In genomic region chr2:3500886-3501285, GRCm38 (mm10) we compare ENCODE assay signal across 19 mouse cellular contexts. TPM values are rescaled to one million over a fixed set of nuclear protein-coding genes. Genes with fewer than 3 reads are reported as not detected.
"Had no signal": no experiment of that assay in that cellular context is flagged by ENCODE, and none has a peak within 500 bp of the region (broad histone marks: within the 10 kb centered on the region; RNA-seq: fewer than 3 reads in every experiment).

No protein-coding gene starts in this region.

- DNase-seq: kidney, adult 18-20 months; kidney, postnatal 10 days; kidney, postnatal 4 days; lung, adult 2 months; lung, postnatal 4 days; right cerebral cortex, postnatal 4 days; spleen, adult 18-20 months; thymus, postnatal 4 days had no signal

- ATAC-seq: lung, postnatal 0 days; midbrain, embryonic 16.5 days had no signal

- H3K27ac ChIP-seq: layer of hippocampus, adult 2 months; limb, embryonic 10.5 days; liver, embryonic 15.5 days; neural tube, embryonic 15.5 days; stomach, postnatal 0 days had no signal

- H3K27me3 ChIP-seq: liver, embryonic 15.5 days; megakaryocyte, embryonic 14.5 days; neural tube, embryonic 15.5 days had no signal

- H3K9ac ChIP-seq: liver, embryonic 15.5 days; neural tube, embryonic 15.5 days had no signal

- H3K4me3 ChIP-seq: layer of hippocampus, adult 2 months; limb, embryonic 10.5 days; liver, embryonic 15.5 days; megakaryocyte, embryonic 14.5 days; myocyte; neural tube, embryonic 15.5 days had no signal

- H3K4me1 ChIP-seq: limb, embryonic 10.5 days; neural tube, embryonic 15.5 days had no signal

- H3K9me3 ChIP-seq: limb, embryonic 10.5 days; liver, embryonic 15.5 days; megakaryocyte, embryonic 14.5 days; neural tube, embryonic 15.5 days had no signal

RNA-seq across cellular contexts. Expression of gene Cdnf, which starts 11.9 kb away (rescaled TPM):
- polyA plus RNA-seq: kidney, embryonic 14.5 days; neural tube, embryonic 11.5 days had no signal
